Mouse (Mus musculus) midbrain, embryonic 15.5 days (tissue): ENCODE measurements around the gene Galnt17. TPM values are rescaled to one million over a fixed set of nuclear protein-coding genes. Genes with fewer than 3 reads are reported as not detected.
A peak's percentile ranks its signal among the peaks of the same experiment; 100 is the strongest.

Source experiments
- ATAC-seq: fragments of 200-750 bp; cut with Nextera tagmentation; replicated peaks from 2 replicates; pipeline ENCODE4 v1.8.0; 2017; ENCODE audit warnings: moderate TSS enrichment
- H3K27ac ChIP-seq: fragments of 300-500 bp; sonication (generic); 2 replicates; pipeline ENCODE4 v1.5.1; 2015; ENCODE audit warnings: mild to moderate bottlenecking, inconsistent platforms
- H3K27me3 ChIP-seq: fragments of 300-500 bp; sonication (generic); replicated peaks from 2 replicates; pipeline ENCODE4 v1.6.1; 2015; ENCODE audit warnings: inconsistent platforms
- H3K36me3 ChIP-seq: fragments of 300-500 bp; sonication (generic); replicated peaks from 2 replicates; pipeline ENCODE4 v1.6.1; 2015; ENCODE audit warnings: inconsistent platforms
- H3K4me1 ChIP-seq: fragments of 300-500 bp; sonication (generic); 2 replicates; pipeline ENCODE4 v1.6.1; 2015; ENCODE audit warnings: inconsistent platforms
- H3K4me2 ChIP-seq: fragments of 300-500 bp; sonication (generic); 2 replicates; pipeline ENCODE4 v1.6.1; 2015; ENCODE audit warnings: inconsistent platforms, mild to moderate bottlenecking, moderate library complexity
- H3K4me3 ChIP-seq: fragments of 300-500 bp; sonication (generic); 2 replicates; pipeline ENCODE4 v1.5.1; 2015; ENCODE audit warnings: mild to moderate bottlenecking, inconsistent platforms
- H3K9ac ChIP-seq: fragments of 300-500 bp; sonication (generic); 2 replicates; pipeline ENCODE4 v1.6.1; 2015; ENCODE audit warnings: mild to moderate bottlenecking, inconsistent platforms
- H3K9me3 ChIP-seq: fragments of 300-500 bp; sonication (generic); 2 replicates; pipeline ENCODE4 v1.6.1; 2016; ENCODE audit warnings: inconsistent platforms
- WGBS: fragments of 180-500 bp; shearing (Covaris S2); methylation state at CpG from one replicate; pipeline ENCODE4 v1.1.7; 2015; ENCODE audit warnings: mixed read lengths; 5-methylcytosine and 5-hydroxymethylcytosine counted together
- polyA plus RNA-seq: library from polyadenylated mRNA; unstranded; fragments of >200 nt; fragmentation: Nextera tagmentation; extraction: Ambion mirVana; gene quantifications from 2 replicates; pipeline ENCODE4 v1.2.1, GENCODE M21; 2015

Gene Galnt17
- polyA plus RNA-seq, 1 experiment from 2014 or later = 7.5 TPM

DNA sequence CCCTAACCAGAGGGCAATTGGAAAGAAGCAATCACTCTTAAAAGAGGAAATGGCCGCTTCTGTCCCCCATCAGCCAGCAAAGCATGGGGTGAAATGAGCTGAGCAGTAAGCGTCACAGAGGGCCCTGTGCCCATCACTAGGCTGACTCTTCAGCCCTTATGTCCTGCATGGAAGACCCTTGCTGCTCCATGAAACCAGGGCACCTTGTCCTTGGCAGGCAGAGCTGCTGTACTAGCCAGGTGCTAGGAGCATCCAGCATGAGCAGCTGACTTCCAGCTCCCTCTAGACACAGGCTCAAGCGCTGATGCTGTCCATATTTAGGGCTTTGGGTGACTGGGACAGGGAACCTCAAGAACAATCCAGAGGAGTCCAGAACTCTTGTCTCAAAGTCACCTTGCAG, 432.9 kb downstream of the Galnt17 start:
- Histone ChIP-seq H3K27ac (no peak overlapping the region), H3K9ac (no peak overlapping the region), H3K4me3 (no peak overlapping the region), H3K9me3 (no peaks in the 10 kb centered on the region), H3K36me3 (no peaks in the 10 kb centered on the region), H3K4me1 (no peaks in the 10 kb centered on the region), H3K4me2 (no peak overlapping the region), H3K27me3 (no peaks in the 10 kb centered on the region)
- ATAC-seq = no peak
- WGBS = 93% methylated on average over 3 of the region's 3 CpGs

DNA sequence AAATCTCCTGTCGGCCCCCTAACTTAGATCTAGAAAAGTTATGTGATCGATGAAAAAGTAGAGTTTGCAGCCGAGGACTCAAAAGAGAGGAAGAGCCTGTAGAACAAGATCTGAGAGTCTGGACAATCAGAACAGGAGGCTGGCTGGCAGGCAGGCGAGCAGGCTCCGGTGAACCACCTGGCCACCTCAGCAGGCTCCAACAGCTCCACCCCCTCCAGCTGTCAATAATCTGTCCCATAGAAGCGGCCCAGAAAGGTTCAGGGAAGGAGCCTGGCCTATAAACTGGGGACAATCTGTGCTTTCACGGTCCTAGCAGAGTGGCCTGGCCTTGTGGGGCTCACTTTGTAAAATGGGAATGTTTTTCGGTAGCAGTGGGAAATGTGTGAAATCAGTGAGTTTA, 437.2 kb downstream of the Galnt17 start:
- no peak overlapping the region for H3K4me3 ChIP-seq
- no peak for ATAC-seq
- H3K27me3 ChIP-seq = no peaks in the 10 kb centered on the region
- H3K27ac ChIP-seq = no peak overlapping the region
- H3K4me1 ChIP-seq = no peaks in the 10 kb centered on the region
- no peak overlapping the region for H3K4me2 ChIP-seq
- H3K9ac ChIP-seq = no peak overlapping the region
- no peaks in the 10 kb centered on the region for H3K36me3 ChIP-seq
- no peaks in the 10 kb centered on the region for H3K9me3 ChIP-seq
- WGBS = 65% methylated on average over 8 of the region's 8 CpGs

DNA sequence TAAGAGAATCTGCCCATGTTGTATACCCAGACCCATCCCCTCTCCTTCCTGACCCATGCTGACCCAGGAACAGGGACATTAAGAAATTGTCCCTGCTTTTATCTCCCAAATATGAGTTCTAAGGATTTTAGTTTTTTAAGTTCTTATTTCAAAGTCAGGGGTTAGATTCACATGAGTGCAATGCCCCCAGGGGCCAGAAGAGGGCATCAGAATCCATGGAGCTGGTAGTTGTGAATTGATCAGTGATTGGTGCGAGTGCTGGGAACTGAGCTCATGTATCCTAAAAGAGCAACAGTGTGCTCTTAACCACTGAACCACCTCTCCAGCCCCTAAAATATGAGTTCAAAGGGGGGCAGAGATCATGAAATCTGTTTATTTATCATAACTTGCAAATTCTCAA, 438.4 kb downstream of the Galnt17 start:
- Histone ChIP-seq H3K4me1 (no peaks in the 10 kb centered on the region), H3K9ac (no peak overlapping the region), H3K27me3 (no peaks in the 10 kb centered on the region), H3K9me3 (no peaks in the 10 kb centered on the region), H3K4me2 (no peak overlapping the region), H3K36me3 (no peaks in the 10 kb centered on the region), H3K27ac (no peak overlapping the region), H3K4me3 (no peak overlapping the region)
- WGBS = 77% methylated on average over 1 of the region's 1 CpGs
- no peak for ATAC-seq

DNA sequence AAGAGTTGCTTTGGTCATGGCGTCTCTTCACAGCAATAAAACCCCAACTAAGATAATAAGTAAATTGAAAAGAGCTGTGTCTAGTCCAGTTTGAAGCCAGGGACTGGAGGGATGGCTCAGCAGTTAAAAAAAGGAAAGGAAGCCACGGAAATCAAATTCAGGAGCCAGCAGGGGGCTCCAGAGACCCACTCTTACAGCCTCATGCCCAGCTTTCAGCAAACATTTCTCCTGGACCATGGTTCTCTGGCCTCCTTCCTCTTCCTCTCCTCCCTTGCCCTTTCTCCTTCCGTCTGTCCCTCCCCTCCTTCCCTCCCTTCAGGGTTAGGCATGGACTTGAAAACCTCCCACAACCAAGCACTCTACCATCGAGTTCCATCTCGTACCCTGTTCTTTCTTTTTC, 446.0 kb downstream of the Galnt17 start:
- H3K27me3 ChIP-seq = no peaks in the 10 kb centered on the region
- H3K4me2 ChIP-seq = no peak overlapping the region
- no peak for ATAC-seq
- WGBS = 67% methylated on average over 5 of the region's 5 CpGs
- no peaks in the 10 kb centered on the region for H3K4me1 ChIP-seq
- H3K36me3 ChIP-seq = no peaks in the 10 kb centered on the region
- no peak overlapping the region for H3K4me3 ChIP-seq
- H3K9ac ChIP-seq = no peak overlapping the region
- H3K9me3 ChIP-seq = no peaks in the 10 kb centered on the region
- no peak overlapping the region for H3K27ac ChIP-seq

DNA sequence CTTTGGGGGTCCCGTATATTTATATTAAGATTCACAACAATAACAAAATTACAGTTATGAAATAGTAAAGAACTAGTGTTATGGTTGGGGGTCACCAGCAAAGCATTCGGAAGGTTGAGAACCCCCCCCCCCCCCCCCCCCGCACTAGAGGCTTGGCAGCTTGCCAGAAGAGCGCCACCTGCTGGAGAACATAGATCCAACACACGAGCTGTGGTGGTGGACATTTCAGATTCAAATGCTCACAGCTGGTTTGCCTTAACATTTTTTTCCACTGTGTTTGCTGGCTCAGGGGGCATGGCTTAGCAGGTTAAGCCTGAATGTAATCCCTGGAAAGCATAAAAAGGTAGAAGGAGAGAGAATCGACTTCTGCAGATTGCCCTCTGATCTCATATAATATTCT, 448.6 kb downstream of the Galnt17 start:
- no peaks in the 10 kb centered on the region for H3K27me3 ChIP-seq
- no peaks in the 10 kb centered on the region for H3K36me3 ChIP-seq
- H3K9me3 ChIP-seq = no peaks in the 10 kb centered on the region
- no peaks in the 10 kb centered on the region for H3K4me1 ChIP-seq
- no peak overlapping the region for H3K4me2 ChIP-seq
- H3K4me3 ChIP-seq = no peak overlapping the region
- WGBS = 38% methylated on average over 6 of the region's 6 CpGs
- no peak overlapping the region for H3K27ac ChIP-seq
- ATAC-seq = no peak
- H3K9ac ChIP-seq = no peak overlapping the region

DNA sequence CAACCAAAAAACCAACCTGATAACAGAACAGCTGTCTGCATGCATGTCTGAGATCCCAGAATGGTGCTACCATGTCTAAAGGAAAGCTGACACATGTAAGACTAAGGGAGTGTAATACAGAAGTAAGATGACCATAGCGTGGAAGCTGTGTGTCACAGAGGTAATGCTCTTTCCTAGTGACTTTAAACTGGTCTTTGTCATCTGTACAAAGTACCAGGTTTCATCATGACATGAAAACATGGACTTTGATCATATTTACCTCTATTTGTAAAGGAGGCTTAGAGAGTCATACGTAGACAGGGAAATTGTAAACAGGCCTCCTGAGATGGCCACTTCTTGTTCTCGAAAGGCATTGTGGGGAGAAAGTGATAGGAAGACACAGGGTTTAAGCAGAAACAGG, 449.6 kb downstream of the Galnt17 start:
- ATAC-seq = no peak
- H3K9me3 ChIP-seq = no peaks in the 10 kb centered on the region
- H3K9ac ChIP-seq = no peak overlapping the region
- no peak overlapping the region for H3K4me3 ChIP-seq
- no peaks in the 10 kb centered on the region for H3K4me1 ChIP-seq
- H3K27ac ChIP-seq = no peak overlapping the region
- H3K27me3 ChIP-seq = no peaks in the 10 kb centered on the region
- 81% methylated on average over 3 of the region's 3 CpGs for WGBS
- no peaks in the 10 kb centered on the region for H3K36me3 ChIP-seq
- H3K4me2 ChIP-seq = no peak overlapping the region

DNA sequence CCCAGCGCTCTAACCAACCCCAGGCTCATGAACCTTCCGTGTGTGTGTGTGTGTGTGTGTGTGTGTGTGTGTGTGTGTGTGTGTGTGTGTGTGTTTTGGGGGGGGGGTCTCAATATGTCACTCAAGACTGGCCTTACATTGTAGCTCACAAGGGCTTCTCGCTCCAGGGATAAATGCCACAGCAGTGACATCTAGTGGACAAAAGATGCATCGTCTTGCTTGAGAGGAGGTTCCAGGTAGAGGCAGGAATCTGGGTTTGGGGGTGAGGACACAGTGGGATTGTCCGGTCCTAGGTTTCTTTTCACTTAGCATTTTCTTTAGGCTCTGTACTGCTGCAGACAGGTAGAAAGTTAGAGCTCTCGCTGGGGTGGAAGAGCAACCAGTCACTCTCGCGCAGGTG, 450.1 kb downstream of the Galnt17 start:
- no peak overlapping the region for H3K9ac ChIP-seq
- no peaks in the 10 kb centered on the region for H3K27me3 ChIP-seq
- 26% methylated on average over 8 of the region's 8 CpGs for WGBS
- H3K9me3 ChIP-seq = no peaks in the 10 kb centered on the region
- no peak overlapping the region for H3K27ac ChIP-seq
- H3K4me3 ChIP-seq = no peak overlapping the region
- no peaks in the 10 kb centered on the region for H3K36me3 ChIP-seq
- ATAC-seq = no peak
- H3K4me1 ChIP-seq = no peaks in the 10 kb centered on the region
- no peak overlapping the region for H3K4me2 ChIP-seq

DNA sequence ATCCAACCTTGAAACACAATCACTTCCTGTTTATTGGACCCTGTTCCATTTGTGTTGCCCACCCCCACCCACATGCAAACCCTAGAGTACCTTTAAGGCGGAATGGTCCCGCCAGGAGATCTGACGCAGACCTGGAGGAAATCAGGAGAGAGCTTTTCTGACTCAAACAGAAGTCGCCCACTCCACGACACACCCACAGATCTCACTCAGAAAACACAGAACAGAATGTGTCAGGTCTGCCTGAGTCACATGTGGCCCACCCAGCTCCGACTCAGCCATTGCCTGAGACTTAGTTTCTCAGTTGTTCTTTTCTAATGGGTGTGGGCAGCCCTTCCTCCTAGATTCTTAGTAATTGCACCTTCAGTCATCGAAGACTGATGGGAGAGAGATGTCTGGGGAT, 453.9 kb downstream of the Galnt17 start:
- Histone ChIP-seq H3K9me3 (no peaks in the 10 kb centered on the region), H3K36me3 (no peaks in the 10 kb centered on the region), H3K4me3 (no peak overlapping the region), H3K9ac (no peak overlapping the region), H3K4me1 (peaks cover 4% of the 10 kb centered on the region; the same call in 1 of the 2 replicates), H3K27me3 (no peaks in the 10 kb centered on the region), H3K4me2 (no peak overlapping the region), H3K27ac (no peak overlapping the region)
- WGBS = 83% methylated on average over 7 of the region's 7 CpGs
- no peak for ATAC-seq

DNA sequence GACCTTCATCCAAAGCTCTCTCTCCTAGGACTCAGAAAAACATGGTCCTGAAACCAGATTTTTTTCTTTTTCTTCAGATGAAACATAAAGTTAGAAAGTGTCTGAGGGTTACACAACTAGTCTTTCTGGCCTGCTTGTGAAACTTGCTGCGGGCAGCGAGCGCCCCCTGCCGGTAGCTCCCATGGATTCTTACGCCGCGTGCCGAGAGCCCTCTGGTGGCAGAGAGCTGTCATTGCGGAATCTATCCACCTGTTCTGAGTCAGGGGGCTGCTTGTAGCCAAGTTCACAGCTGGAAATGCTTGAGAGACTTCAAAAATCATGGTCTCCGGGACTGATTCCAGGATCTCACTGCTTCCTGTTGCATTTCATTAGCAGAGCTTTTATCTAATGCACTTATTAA, 454.9 kb downstream of the Galnt17 start:
- under 1% methylated on average over 10 of the region's 10 CpGs for WGBS
- no peak for ATAC-seq
- no peak overlapping the region for H3K4me2 ChIP-seq

DNA sequence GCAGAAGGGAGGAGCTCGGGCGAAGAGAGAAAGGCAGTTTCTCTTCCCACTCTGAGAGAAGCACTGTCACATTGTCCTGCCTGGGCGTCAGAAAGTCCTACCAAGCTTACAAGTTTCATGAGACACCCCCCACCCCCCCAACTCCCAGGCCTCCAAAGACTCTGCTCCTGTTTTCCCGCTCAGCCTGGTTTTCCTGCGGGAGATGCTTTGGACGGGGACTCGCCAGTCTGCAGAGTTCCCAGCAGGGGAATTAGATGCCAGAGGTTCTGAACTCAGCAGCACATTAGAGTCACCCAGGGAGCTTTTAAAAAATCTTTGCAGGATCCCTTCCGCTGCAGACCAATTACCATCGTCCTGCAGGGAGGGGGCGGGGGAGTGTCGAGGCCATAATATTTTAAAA, 456.1 kb downstream of the Galnt17 start:
- Histone ChIP-seq H3K27ac (no peak overlapping the region), H3K27me3 (no peaks in the 10 kb centered on the region), H3K4me3 (no peak overlapping the region), H3K36me3 (no peaks in the 10 kb centered on the region), H3K4me1 (peaks cover 4% of the 10 kb centered on the region; the same call in 1 of the 2 replicates), H3K4me2 (0 out of 2 replicates have a peak overlapping the region, but pooled peaks have one; percentile 14), H3K9ac (no peak overlapping the region), H3K9me3 (no peaks in the 10 kb centered on the region)
- 7% methylated on average over 9 of the region's 11 CpGs for WGBS
- ATAC-seq = no peak

More for the DNA sequence above, 454.9 kb downstream of the Galnt17 start:
- no peak overlapping the region for H3K4me3 ChIP-seq
- H3K9me3 ChIP-seq = no peaks in the 10 kb centered on the region
- H3K4me1 ChIP-seq = peaks cover 4% of the 10 kb centered on the region; the same call in 1 of the 2 replicates
- H3K27ac ChIP-seq = no peak overlapping the region
- no peaks in the 10 kb centered on the region for H3K36me3 ChIP-seq
- no peaks in the 10 kb centered on the region for H3K27me3 ChIP-seq
- H3K9ac ChIP-seq = no peak overlapping the region

DNA sequence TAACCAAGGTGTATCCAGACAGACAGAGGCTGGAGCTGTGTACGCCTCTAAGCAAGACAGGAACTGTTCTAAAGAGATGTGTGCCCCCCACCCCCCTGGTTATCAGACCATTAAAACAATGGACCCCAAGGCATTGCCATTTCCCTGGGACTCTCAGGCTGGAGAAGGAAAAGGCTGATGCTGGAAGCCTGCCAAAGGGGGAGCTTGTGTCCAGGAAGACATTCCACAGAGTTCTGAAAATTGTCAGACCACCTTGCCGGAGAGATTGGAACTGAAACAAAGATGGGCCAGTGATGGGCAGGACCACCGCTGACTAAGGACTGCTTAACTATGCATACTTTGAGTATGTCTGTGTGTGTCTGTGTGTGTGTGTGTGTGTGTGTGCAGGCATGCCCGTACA, 458.7 kb downstream of the Galnt17 start:
- no peak for ATAC-seq
- WGBS = 66% methylated on average over 4 of the region's 4 CpGs
- Histone ChIP-seq H3K4me3 (no peak overlapping the region), H3K4me2 (no peak overlapping the region), H3K9ac (no peak overlapping the region), H3K27ac (no peak overlapping the region), H3K4me1 (peaks cover 4% of the 10 kb centered on the region; the same call in 1 of the 2 replicates), H3K9me3 (no peaks in the 10 kb centered on the region), H3K27me3 (no peaks in the 10 kb centered on the region), H3K36me3 (no peaks in the 10 kb centered on the region)

DNA sequence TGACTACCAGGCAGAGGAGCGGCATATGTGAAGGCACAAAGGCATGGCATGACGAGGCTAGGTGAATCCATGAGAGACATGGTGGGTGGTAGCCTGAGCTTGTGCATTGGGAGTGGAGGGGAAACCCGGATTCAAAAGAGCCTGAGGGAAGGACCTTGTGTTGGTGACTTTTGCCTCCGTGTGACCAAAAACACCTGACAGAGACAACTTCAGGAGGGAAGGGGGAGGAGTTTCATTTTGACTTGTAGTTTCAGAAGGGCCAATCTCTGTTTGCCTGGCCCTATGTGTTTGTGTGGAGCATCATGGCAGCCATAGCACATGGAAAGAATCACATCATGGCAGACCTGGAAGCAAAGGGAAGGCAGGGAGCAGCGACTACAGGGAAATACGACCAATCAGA, 459.7 kb downstream of the Galnt17 start:
- no peaks in the 10 kb centered on the region for H3K36me3 ChIP-seq
- H3K27me3 ChIP-seq = no peaks in the 10 kb centered on the region
- no peak overlapping the region for H3K4me3 ChIP-seq
- H3K4me1 ChIP-seq = peaks cover 4% of the 10 kb centered on the region; the same call in 1 of the 2 replicates
- H3K9me3 ChIP-seq = no peaks in the 10 kb centered on the region
- WGBS = 91% methylated on average over 6 of the region's 6 CpGs
- ATAC-seq = no peak
- no peak overlapping the region for H3K9ac ChIP-seq
- no peak overlapping the region for H3K27ac ChIP-seq
- H3K4me2 ChIP-seq = no peak overlapping the region

DNA sequence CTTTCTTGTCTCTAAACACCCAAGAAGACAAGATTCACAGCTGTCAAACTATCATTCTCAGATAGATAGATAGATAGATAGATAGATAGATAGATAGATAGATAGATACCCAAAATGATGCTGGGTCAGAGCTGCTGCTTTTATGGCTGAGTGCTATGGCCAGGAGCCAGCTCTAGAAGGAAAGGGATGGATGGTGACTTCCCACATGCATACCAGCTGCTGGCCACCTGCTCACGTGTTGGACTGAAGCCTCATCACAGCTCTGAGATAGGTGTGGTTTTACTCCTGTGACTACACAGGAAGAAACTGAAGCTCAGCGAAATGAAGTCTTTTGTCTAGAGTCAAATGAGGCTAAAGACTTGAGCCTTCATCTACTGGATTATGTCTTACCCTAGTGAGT, 482.5 kb downstream of the Galnt17 start:
- Histone ChIP-seq H3K9ac (no peak overlapping the region), H3K4me2 (no peak overlapping the region), H3K4me1 (no peaks in the 10 kb centered on the region), H3K27me3 (no peaks in the 10 kb centered on the region), H3K36me3 (no peaks in the 10 kb centered on the region), H3K9me3 (no peaks in the 10 kb centered on the region), H3K27ac (no peak overlapping the region), H3K4me3 (no peak overlapping the region)
- 84% methylated on average over 2 of the region's 2 CpGs for WGBS
- ATAC-seq = no peak
